Mouse (Mus musculus): ENCODE data around the gene Zfp771.

DNA sequence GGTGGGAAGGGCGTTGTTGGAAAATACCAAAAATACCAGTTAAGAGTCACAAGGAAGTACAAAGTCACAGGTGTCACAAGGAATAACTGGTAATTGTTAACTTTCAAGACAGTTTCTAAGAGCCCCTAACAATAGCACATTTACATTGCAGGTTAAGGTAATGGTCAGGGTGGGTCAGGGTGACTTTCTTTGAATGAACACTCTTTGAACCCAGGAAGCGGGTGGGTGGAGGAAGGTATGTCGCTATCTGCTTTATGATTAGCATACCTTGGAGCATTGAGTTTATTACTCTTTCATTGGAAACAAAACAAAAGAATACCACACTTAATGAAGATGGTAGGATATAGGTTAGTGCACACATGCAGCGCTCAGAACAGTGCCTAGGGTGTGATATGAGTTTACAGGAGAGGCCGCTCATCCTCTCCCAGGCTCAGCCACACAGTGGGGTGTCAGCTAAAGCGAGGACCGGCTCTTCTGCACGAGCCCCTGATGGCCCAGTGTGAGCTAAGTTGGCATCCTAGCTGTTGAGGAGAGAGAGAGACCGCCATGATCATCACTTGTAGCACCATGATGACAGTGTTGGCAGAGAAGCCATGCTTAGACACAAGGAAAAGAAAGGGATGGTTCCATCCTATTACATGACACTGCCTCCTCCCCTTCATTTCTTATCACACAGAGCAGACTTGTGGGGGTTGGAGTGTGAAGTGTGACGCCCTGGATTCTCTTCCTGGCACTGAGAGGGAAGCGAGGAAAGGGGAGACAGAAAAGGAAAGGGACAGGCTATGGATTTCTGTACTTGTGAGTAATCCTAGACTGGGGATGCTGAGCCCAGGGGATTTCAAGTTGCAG is 18.7 kb upstream of the Zfp771 start:
- TF ChIP-seq CTCF (IDR thresholded peaks at IDR 0.05; ENCODE audit: control insufficient read depth, insufficient read depth, low read length) (no peak), POLR2A (IDR thresholded peaks at IDR 0.05; ENCODE audit: borderline replicate concordance, control insufficient read depth, low read depth, low read length) (no peak)
